Mouse (Mus musculus) spleen, postnatal 36 days (tissue): Measurements from ENCODE around the gene Gm20388.
"Not testable (repeated sequence)": the region's sequence is repeated elsewhere in the genome, so short reads cannot be mapped to it uniquely, and the experiment has no call there.

ENCODE experiments used
- DNase-seq, 2 experiments: peaks; one replicate each; pipeline ENCODE4 v3.0.0; 2022; ENCODE audit warnings: low spot score in 2 of 2, mixed read lengths in 1 of 2

Gene Gm20388

GRCm38 (mm10) chr8:120368191-120368590 is 457.6 kb downstream of the Gm20388 start:
- not testable (repeated sequence) for DNase-seq

DNA sequence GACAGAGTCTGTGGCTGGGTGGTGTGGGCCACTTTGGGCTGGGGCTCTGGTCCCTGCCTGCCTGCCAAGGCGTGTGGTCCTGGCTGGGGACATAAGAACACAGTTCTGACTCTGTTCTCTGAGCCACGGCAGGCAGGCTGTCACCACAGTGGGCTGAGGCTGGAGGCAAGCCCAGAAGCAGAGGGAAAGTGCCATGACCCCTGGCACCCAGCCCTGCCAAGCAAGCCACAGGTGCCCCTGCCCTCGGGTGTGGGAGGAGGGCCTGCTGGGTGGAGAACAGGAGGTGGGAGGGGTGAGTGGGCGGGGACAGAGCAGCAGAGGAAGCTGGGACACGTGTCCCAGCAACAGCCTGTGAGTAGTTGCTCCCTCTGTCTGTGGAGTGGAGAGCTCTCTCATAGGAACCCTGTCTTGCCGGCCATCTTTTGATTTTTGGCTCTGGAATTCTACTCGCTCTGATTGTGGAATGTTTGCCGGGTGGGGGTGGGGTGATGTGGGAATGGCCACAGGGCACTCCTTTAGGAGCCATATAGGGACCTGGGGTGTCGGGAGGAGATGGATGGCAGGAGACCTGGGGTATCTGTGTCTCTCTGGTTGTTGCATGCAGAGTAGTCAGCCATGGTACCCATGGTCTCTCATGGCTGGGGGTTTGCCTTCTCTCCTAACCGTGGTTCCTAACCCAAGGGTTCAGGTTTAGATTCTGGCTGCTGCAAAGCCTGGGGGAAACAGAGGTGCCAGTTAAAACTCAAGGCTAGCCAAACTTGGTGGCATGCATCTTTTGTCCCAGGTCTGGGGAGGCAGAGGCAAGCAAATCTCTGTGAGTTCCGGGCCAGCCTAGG is 458.4 kb downstream of the Gm20388 start:
- DNase-seq, result peak; percentile 89

GRCm38 (mm10) chr8:120369956-120370355 is 459.3 kb downstream of the Gm20388 start:
- peak; percentile 69 to 82 for DNase-seq

DNA sequence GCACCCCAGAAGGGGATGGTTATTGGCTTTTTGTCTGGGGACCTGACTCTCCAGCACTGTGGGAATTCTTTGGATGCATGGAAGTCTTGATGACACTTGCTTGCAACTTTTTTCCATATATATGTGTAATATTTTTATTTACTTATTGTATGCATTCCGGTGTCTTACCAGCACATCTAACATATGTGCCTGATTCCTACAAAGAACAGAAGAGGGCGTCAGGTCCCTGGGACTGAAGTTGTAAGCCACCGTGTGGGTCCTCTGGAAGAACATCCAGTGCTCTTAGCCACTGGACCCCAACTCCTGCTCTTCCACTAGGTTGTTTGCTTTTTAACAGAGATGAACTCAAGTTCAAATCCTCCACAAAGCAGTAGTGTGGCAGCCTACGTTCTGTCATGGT is 459.8 kb downstream of the Gm20388 start:
- DNase-seq, result peak in 1 of 2 experiments; percentile 43

GRCm38 (mm10) chr8:120371146-120371545 is 460.5 kb downstream of the Gm20388 start:
- DNase-seq, result no peak

GRCm38 (mm10) chr8:120371725-120372457 is 461.2 kb downstream of the Gm20388 start:
- DNase-seq, result peak; percentile 74 to 82

- no peak for DNase-seq
Measured at GRCm38 (mm10) chr8:120372684-120373083, 462.0 kb downstream of the Gm20388 start.

DNA sequence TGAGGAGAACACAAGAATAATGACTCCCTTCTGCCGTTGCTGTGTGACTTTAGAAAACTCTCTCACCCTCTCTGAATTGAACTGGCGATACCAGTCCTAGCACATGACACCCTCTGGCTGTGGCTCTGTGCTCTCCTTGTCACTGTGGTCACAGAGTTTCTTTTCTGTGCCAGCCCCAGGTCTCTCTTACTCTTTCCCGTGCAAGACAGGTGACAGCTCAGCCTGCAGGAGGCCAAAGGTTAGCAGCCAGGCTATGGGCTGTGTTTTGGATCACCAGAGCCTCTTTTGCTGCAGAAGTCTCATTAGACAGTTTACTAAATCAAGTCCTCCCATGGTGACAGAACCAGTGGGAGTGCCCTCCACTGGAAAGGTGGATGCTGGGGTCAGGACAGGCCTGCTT is 463.0 kb downstream of the Gm20388 start:
- DNase-seq, result no peak

DNA sequence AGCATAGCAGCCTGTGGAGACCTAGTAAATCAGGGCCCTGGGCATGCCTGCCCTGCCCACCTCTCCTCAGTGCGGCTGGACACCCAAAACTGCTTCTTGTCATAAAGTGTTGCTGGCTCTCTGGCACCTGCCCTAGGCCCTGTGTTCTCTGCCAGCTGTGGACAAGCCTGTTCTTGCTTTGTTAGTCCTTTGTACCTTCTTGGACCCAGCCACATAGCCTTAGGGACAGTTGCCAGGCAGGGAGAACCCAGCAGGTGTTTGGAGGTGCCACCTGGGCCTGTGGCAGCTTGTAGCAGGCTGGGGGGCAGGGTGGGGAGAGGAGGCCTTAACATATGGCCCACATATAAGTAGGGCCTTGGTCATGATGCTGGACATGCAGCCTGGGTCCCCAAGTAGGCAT is 463.4 kb downstream of the Gm20388 start:
- no peak for DNase-seq

DNA sequence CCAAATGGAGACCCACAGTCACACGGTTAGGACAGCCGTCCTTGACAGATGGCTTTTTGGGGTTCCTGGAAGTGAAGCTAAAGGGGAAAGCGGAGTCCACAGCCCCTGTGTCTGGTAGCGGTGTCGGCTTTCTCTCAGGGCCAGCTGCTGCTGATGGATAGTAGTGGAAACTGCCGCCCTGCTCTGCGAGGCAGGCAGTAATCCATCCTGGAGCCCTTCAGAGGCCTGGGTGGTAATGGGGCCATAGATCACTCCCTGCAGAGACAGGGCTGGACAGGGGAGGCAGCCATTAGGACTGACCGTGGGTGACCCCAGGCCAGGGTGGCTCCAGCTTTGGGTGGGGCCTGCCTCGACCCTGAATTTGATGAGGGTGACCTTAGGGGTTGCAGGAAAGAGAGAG is 463.9 kb downstream of the Gm20388 start:
- DNase-seq, result no peak

DNA sequence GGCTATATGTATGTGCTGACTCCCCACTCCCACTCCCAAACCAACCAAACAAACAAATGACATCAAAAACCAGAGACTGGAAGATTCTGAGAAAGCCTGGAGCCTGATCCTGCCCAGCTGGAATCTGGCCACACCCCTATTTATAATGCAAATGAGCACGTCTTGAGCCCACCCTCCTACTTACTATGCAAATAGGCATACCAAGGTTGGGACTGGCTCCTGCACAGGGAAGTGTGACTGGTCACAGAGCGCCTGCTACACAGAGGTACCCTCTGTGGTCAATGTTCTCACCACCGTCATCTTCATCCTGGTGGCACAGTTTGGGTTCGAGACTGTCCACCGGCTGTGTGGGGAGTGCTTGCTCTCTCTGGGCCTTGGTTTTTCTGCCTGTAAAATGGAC is 464.5 kb downstream of the Gm20388 start:
- no peak for DNase-seq

- no peak for DNase-seq
Measured at GRCm38 (mm10) chr8:120376215-120376614, 465.6 kb downstream of the Gm20388 start.

DNA sequence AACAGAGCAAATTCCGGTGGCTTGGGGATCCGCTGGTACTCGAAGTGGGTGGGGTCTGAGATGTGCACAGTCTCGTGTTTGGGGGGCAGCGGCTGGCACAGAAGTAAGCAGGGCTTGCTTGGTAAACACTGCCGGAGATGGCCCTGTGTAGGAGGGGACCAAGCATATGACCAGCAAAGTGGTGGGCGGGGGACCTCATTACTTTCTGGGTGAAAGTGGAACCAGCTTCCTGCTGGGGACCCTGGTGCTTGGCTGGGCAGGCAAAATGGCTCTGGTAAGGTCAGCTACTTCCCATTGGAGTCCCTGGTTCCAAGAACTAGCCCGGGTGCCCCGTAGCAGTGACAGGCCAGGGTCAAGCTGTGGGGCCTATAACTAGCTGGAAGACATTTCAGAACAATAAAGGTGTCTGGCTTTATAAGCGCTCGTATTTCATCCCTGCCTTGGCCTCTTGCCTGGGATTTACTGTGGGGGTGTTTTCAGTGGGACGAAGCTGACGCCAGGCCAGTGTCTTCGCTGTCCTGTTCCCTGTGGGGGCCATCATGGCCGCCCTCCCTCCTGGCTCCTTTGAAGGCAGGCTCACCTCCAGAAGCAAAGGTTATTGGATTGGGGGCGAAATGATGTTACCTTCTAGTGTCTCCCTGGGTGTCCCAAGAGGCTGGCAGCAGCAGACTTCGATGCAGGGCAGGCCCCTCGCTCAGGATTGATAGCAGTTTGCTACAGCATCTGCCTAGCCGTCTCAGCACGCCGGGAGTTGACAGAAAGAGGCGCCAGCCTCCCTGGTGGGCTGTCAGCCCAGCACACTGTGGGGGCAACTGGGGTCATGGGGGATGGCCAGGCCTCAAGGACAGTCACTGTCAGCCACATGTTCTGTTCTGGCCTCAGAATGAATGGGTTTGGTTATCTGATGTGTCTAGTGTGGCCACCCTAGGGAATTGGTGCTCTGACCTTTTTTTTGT is 466.5 kb downstream of the Gm20388 start:
- no peak for DNase-seq

- no peak for DNase-seq
Measured at GRCm38 (mm10) chr8:120377803-120378189, 467.2 kb downstream of the Gm20388 start.

GRCm38 (mm10) chr8:120378306-120378705 is 467.7 kb downstream of the Gm20388 start:
- no peak for DNase-seq

GRCm38 (mm10) chr8:120379015-120379414 is 468.4 kb downstream of the Gm20388 start:
- no peak for DNase-seq

DNA sequence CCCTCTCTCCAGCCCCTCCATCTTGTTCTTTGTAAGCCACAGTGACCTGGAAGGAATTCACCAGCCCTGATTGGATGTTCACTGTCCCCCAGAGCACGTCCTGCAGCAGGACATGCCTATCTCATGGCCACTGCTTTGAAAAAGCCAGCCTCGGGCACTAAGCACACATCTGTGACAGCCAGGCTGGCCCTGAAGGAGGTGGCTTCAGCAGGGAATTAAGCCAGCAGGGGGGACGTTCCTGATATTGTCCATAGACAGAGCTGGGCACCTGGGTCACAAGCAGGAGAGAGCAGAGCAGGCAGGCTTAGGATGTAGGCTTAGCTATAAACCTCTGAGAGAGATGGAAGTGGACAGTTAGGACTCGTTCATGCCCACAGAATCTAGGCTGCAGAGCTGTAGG is 471.2 kb downstream of the Gm20388 start:
- no peak for DNase-seq

DNA sequence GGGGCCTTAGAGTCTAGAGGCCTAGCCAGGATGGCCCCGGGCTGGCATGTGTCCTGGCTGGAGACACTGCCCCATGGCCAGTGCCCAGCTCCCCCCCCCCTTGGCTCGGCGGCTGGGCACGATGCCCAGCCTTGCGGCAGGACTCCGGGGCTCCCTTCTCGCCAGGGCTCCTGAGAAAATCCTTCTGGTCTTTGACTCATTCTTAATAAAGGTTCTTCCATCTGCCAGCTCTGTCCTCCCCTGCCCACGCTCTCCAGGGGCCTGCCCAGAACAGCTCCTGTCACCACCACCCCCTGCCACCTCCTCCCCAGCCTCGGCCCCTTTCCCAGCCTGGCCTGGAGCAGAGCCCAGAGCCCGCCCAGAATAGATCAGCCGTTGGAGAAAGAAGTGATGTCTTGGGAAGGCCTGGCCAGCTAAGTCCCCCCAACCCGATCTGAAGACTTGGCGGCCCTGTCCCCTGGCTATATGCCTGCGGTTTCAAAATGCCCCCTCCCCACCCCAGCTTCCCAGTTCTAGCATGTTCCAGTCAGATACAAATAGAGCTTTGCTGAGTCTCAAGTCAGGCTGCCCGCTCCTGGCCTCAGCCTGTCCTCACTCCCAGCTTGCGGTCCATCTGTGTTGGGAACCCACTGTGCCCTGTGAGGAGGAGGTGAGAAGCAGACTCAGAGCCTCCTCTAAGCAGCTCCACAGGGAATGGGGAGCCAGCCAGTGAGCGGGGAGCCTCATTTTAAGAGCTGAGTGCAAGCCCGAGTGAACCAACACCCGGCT is 472.0 kb downstream of the Gm20388 start:
- no peak for DNase-seq

DNA sequence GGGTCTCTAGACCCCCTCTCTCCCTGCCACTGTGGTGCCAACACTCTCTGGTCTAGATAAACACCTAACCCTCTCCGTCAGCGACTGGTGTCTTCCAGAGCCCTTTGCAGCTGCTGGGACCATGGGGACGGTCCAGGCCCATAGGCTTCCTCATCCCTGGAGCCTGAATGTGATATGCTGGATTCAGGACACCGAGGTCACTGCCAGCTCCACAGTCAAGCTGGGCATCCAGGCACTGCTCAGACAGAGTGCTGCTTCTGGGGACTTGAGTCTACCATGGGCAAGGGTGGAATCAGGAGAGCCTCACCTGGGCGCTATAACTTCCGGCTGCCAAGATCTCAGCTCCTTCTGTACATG is 472.5 kb downstream of the Gm20388 start:
- DNase-seq, result no peak

DNA sequence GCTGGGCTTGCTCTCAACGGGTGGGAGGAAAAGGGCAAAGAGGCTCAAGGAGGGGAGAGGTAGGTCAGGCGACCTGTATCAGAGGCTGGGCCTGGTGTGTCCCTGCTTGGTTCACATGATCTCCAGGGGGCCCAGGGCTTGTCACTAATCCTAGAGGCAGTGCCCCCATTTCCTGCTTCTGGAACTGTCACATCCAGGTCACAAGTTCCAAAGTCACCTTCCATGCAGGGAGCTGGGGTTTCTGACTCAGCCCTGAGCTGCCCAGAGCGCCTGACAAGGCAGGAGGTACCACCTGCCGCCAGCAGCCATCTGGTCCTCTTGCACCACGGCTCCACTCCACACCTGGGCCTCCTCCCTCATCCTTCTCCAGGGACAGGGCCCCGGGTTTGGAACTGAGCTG is 473.1 kb downstream of the Gm20388 start:
- DNase-seq, result no peak

DNA sequence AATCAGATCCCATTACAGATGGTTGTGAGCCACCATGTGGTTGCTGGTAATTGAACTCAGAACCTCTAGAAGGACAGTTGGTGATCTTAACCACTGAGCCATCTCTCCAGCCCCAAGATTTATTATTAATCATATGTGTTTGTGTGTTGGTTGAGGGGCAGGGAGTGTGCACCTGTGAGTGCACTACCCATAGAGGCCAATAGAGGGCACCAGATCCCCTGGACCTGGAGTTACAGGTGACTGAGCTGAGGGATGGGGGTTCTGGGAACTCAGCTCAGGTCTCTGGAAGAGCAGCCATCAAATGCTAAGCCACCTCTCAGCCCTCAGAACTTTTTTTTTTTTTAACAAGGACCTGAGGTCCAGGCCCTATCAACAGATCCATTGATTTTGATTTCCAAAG is 474.1 kb downstream of the Gm20388 start:
- no peak for DNase-seq
